Mouse (Mus musculus): ENCODE results near the gene Plekhh1. TPM values are rescaled to one million over a fixed set of nuclear protein-coding genes. Genes with fewer than 3 reads are reported as not detected.

Gene Plekhh1
- polyA plus RNA-seq, 1 experiment from 2014 or later, result 5.6 TPM

- no peak overlapping the region for H3K4me2 ChIP-seq
- H3K27me3 ChIP-seq, result no peaks in the 10 kb centered on the region
- ATAC-seq (ENCODE audit: low FRiP score), result no peak
- no peak overlapping the region for H3K27ac ChIP-seq
- no peak overlapping the region for H3K4me3 ChIP-seq (replicated peaks)
- H3K4me1 ChIP-seq, result no peaks in the 10 kb centered on the region
- no peaks in the 10 kb centered on the region for H3K9me3 ChIP-seq
- 74% methylated on average over 8 of the region's 8 CpGs for WGBS
- peaks cover 16% of the 10 kb centered on the region; the same call in 1 of the 2 replicates for H3K36me3 ChIP-seq (replicated peaks)
- no peak overlapping the region for H3K9ac ChIP-seq
Observed at GRCm38 (mm10) chr12:79039708-79040107, 10.7 kb downstream of the Plekhh1 start.

DNA sequence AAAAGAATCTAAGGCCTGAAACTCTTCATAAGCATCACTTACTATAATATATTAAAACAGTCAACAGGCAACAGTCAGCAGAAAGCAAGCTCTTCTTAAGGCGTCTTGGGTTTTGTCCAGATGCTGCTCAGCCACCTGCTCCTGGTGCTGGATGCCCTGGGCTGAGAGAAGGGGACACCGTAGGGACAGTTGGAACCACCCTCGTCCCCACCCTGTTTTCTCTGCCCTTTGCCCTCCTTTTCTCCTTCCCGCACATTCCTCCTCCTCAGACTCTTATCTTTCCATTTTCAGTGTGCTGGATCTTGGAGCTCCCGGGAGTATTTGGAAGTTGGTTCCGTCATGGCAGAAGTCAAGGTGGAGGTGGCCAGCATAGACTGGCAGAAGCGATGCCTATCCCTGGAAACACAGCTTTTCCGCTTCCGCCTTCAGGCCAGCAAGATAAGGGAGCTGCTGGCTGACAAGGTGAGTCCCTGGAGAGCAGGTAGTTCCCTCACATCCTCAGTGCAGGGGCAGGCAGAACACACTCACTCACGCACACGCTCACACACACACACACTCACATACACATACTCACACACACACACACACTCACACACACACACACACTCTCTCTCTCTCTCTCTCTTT lies 11.4 kb downstream of the Plekhh1 start:
- no peaks in the 10 kb centered on the region for H3K27me3 ChIP-seq
- ATAC-seq (ENCODE audit: low FRiP score), result no peak

DNA sequence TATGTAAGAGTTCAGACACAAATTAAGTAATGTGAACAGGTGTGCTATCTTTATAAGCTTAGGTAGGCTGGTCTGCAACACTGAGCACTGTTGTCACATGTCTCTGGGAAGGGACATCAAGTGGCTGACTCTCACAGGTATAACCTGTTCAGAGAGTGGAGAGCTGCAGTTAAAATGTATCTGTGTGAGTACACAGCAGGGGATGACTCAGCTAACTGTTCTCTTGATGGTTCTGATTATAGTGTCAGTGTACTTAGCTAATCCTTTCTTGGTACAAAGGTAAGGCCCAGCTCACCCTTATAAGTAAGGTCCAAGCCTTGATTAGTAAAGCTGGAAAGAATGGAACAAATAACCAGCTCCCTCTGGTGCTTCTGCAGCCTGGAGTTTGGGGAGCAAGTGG lies 12.5 kb downstream of the Plekhh1 start:
- Histone ChIP-seq H3K9ac (no peak overlapping the region), H3K9me3 (no peaks in the 10 kb centered on the region), H3K27ac (no peak overlapping the region), H3K4me1 (no peaks in the 10 kb centered on the region), H3K4me2 (no peak overlapping the region), H3K4me3 (replicated peaks) (no peak overlapping the region), H3K36me3 (replicated peaks) (peaks cover 29% of the 10 kb centered on the region), H3K27me3 (no peaks in the 10 kb centered on the region)
- no peak for ATAC-seq (ENCODE audit: low FRiP score)

More for the DNA sequence above, 11.4 kb downstream of the Plekhh1 start:
- Histone ChIP-seq H3K9me3 (no peaks in the 10 kb centered on the region), H3K4me2 (no peak overlapping the region), H3K36me3 (replicated peaks) (peaks cover 19% of the 10 kb centered on the region), H3K4me1 (no peaks in the 10 kb centered on the region), H3K9ac (no peak overlapping the region), H3K4me3 (replicated peaks) (no peak overlapping the region), H3K27ac (no peak overlapping the region)
- 87% methylated on average over 11 of the region's 11 CpGs for WGBS

- H3K27ac ChIP-seq, result no peak overlapping the region
- peaks cover 34% of the 10 kb centered on the region for H3K36me3 ChIP-seq (replicated peaks)
- no peak overlapping the region for H3K4me2 ChIP-seq
- no peak for ATAC-seq (ENCODE audit: low FRiP score)
- no peak overlapping the region for H3K9ac ChIP-seq
- 88% methylated on average over 8 of the region's 8 CpGs for WGBS
- H3K9me3 ChIP-seq, result no peaks in the 10 kb centered on the region
- H3K27me3 ChIP-seq, result no peaks in the 10 kb centered on the region
- H3K4me1 ChIP-seq, result no peaks in the 10 kb centered on the region
- H3K4me3 ChIP-seq (replicated peaks), result no peak overlapping the region
Observed at GRCm38 (mm10) chr12:79044668-79045067, 15.7 kb downstream of the Plekhh1 start.

GRCm38 (mm10) chr12:79046171-79046570 lies 17.2 kb downstream of the Plekhh1 start:
- H3K9me3 ChIP-seq, result no peaks in the 10 kb centered on the region
- no peaks in the 10 kb centered on the region for H3K27me3 ChIP-seq
- WGBS, result 83% methylated on average over 6 of the region's 6 CpGs
- no peak overlapping the region for H3K4me2 ChIP-seq
- no peaks in the 10 kb centered on the region for H3K4me1 ChIP-seq
- H3K4me3 ChIP-seq (replicated peaks), result no peak overlapping the region
- H3K36me3 ChIP-seq (replicated peaks), result peaks cover 43% of the 10 kb centered on the region
- no peak for ATAC-seq (ENCODE audit: low FRiP score)
- no peak overlapping the region for H3K9ac ChIP-seq
- H3K27ac ChIP-seq, result no peak overlapping the region

DNA sequence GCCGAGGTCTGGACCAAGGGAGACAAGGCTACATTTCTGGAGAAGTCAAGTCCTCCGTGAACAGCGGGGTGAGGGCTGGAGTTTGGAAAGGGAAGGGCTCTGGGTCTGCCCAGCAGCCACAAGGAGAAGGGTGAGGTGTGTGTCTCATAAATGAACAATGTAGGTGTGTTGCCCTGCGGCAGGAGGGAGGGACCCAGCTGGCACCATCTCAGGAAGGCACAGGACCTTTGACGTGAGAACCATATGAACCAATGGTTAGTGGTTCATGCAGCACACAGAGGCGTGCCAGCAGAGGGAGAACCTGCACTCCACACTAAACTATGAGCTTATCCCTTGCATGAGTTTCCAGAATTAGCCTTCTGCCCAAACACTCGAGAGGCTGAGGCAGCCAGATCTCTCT lies 18.2 kb downstream of the Plekhh1 start:
- Histone ChIP-seq H3K9ac (no peak overlapping the region), H3K9me3 (no peaks in the 10 kb centered on the region), H3K27ac (no peak overlapping the region), H3K36me3 (replicated peaks) (peaks cover 35% of the 10 kb centered on the region), H3K4me1 (no peaks in the 10 kb centered on the region), H3K4me2 (no peak overlapping the region), H3K27me3 (no peaks in the 10 kb centered on the region), H3K4me3 (replicated peaks) (no peak overlapping the region)
- WGBS, result 92% methylated on average over 7 of the region's 7 CpGs
- ATAC-seq (ENCODE audit: low FRiP score), result no peak

DNA sequence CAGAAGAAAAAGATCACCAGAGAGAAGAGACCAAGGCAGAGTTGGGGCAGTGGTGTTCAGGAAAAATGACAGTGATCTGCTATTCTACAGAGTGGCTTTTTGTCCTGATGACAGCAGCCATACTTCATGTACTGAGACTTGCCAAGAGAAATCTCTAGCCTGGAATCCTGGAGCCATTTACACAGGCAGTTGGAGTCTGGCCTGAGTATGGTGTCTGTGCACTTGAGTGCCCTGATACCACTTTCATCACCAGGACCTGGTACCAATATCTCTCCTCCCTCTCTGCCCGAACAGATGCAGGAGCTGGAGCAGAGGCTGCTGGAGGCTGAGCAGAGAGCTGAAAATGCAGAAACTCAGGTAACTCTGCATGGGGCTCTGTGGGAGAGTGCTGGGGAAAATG lies 19.9 kb downstream of the Plekhh1 start:
- no peak overlapping the region for H3K4me3 ChIP-seq (replicated peaks)
- H3K36me3 ChIP-seq (replicated peaks), result peaks cover 35% of the 10 kb centered on the region
- no peak overlapping the region for H3K9ac ChIP-seq
- no peak overlapping the region for H3K4me2 ChIP-seq
- no peaks in the 10 kb centered on the region for H3K9me3 ChIP-seq
- H3K4me1 ChIP-seq, result no peaks in the 10 kb centered on the region
- H3K27me3 ChIP-seq, result no peaks in the 10 kb centered on the region
- no peak for ATAC-seq (ENCODE audit: low FRiP score)
- 94% methylated on average over 1 of the region's 1 CpGs for WGBS
- H3K27ac ChIP-seq, result no peak overlapping the region

- H3K9ac ChIP-seq, result no peak overlapping the region
- no peak overlapping the region for H3K4me3 ChIP-seq (replicated peaks)
- H3K4me2 ChIP-seq, result no peak overlapping the region
- no peak for ATAC-seq (ENCODE audit: low FRiP score)
- no peaks in the 10 kb centered on the region for H3K9me3 ChIP-seq
- H3K36me3 ChIP-seq (replicated peaks), result peaks cover 35% of the 10 kb centered on the region
- no peak overlapping the region for H3K27ac ChIP-seq
- H3K4me1 ChIP-seq, result no peaks in the 10 kb centered on the region
- 72% methylated on average over 2 of the region's 2 CpGs for WGBS
- H3K27me3 ChIP-seq, result no peaks in the 10 kb centered on the region
Observed at GRCm38 (mm10) chr12:79049807-79050206, 20.8 kb downstream of the Plekhh1 start.

DNA sequence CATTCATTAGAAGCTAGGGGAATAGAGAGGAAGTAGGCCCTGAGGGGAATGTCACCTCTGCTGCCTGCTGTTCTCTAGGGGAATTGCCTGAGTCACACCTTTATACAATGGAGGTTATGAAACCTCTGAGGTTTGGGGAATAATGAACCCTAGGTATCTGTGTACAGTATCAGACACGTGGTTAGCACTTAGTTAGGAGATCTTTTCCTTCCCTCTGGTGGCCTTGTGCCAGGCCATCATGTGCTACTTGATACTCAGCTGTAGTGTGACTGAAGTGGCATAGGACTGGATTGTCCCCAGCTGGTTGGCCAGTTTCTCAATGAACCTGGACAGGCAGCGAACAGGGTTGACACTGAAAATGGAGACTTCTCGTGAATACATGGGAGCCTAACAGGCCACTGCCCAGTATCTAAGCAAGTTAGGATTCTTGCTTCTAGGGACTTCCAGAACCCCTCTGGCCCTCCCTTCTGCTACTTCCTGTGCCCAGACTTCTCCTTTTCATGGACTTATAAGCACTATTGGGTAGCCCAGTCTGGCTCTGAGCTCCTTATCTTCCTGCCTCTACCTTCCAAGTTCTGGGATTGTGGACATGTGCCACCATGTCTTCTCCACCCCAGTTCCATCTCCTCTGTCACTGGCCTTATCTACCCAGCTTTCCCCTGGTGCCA lies 21.7 kb downstream of the Plekhh1 start:
- Histone ChIP-seq H3K27ac (no peak overlapping the region), H3K36me3 (replicated peaks) (peaks cover 36% of the 10 kb centered on the region), H3K9ac (no peak overlapping the region), H3K9me3 (no peaks in the 10 kb centered on the region), H3K27me3 (no peaks in the 10 kb centered on the region), H3K4me3 (replicated peaks) (no peak overlapping the region), H3K4me2 (no peak overlapping the region), H3K4me1 (no peaks in the 10 kb centered on the region)
- WGBS, result 86% methylated on average over 3 of the region's 3 CpGs
- ATAC-seq (ENCODE audit: low FRiP score), result no peak

GRCm38 (mm10) chr12:79052073-79052472 lies 23.1 kb downstream of the Plekhh1 start:
- no peak overlapping the region for H3K4me2 ChIP-seq
- no peak overlapping the region for H3K27ac ChIP-seq
- H3K4me3 ChIP-seq (replicated peaks), result no peak overlapping the region
- no peaks in the 10 kb centered on the region for H3K4me1 ChIP-seq
- no peak overlapping the region for H3K9ac ChIP-seq
- H3K27me3 ChIP-seq, result no peaks in the 10 kb centered on the region
- ATAC-seq (ENCODE audit: low FRiP score), result no peak
- 86% methylated on average over 2 of the region's 2 CpGs for whole genome bisulfite sequencing
- H3K9me3 ChIP-seq, result no peaks in the 10 kb centered on the region
- H3K36me3 ChIP-seq (replicated peaks), result peaks cover 30% of the 10 kb centered on the region

DNA sequence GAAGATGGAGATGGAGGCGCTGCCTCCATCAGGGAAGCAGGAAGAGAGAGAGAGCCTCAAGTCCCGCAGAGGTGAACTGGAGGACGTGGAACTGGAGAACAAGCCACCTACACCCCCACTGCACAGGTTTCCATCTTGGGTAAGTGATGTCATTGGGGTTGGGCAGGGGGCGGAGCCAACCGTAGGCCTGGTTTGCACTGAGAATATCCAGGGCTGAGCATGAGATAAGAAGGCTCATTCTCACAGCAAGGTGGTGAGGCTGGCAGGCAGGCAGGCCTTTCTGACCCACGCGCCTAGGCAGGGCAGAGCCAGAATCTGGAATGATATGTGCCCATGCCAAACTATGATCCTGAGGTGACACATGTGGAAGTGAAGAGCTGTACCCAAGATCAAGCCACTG lies 26.3 kb downstream of the Plekhh1 start:
- WGBS, result 92% methylated on average over 7 of the region's 7 CpGs
- Histone ChIP-seq H3K4me3 (replicated peaks) (no peak overlapping the region), H3K27ac (no peak overlapping the region), H3K4me2 (no peak overlapping the region), H3K36me3 (replicated peaks) (peaks cover 26% of the 10 kb centered on the region), H3K9me3 (no peaks in the 10 kb centered on the region), H3K4me1 (no peaks in the 10 kb centered on the region), H3K27me3 (no peaks in the 10 kb centered on the region), H3K9ac (no peak overlapping the region)
- ATAC-seq (ENCODE audit: low FRiP score), result no peak

DNA sequence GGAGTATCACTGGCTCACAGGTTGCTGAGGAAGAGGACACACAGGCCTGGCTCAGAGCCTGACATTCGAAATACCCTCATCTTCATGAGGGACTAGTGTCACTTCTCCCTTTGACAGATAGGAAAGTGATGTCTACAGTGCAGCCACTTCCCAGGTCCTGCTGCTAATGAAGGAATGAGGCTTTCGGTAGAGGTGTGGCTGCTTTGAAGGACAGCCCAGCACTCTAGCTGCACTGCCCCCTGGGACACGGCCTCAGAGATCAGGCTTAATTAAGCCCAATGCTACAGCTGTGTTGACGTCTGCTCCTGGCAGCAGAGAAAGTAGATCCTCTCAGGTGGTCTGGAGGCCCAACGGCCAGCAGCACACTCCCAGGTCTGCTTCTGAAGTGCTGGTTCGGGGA lies 30.6 kb downstream of the Plekhh1 start:
- H3K36me3 ChIP-seq (replicated peaks), result peaks cover 28% of the 10 kb centered on the region
- no peak for ATAC-seq (ENCODE audit: low FRiP score)
- H3K27ac ChIP-seq, result no peak overlapping the region
- no peaks in the 10 kb centered on the region for H3K4me1 ChIP-seq
- no peak overlapping the region for H3K9ac ChIP-seq
- H3K4me2 ChIP-seq, result no peak overlapping the region
- no peak overlapping the region for H3K4me3 ChIP-seq (replicated peaks)
- no peaks in the 10 kb centered on the region for H3K27me3 ChIP-seq
- 83% methylated on average over 6 of the region's 6 CpGs for WGBS
- H3K9me3 ChIP-seq, result no peaks in the 10 kb centered on the region

GRCm38 (mm10) chr12:79060134-79060533 lies 31.2 kb downstream of the Plekhh1 start:
- WGBS, result 93% methylated on average over 9 of the region's 9 CpGs
- no peak for ATAC-seq (ENCODE audit: low FRiP score)
- H3K4me1 ChIP-seq, result no peaks in the 10 kb centered on the region

More at GRCm38 (mm10) chr12:79060134-79060533, 31.2 kb downstream of the Plekhh1 start:
- Histone ChIP-seq H3K9me3 (no peaks in the 10 kb centered on the region), H3K4me2 (no peak overlapping the region), H3K27me3 (no peaks in the 10 kb centered on the region), H3K36me3 (replicated peaks) (peaks cover 27% of the 10 kb centered on the region), H3K9ac (no peak overlapping the region), H3K4me3 (replicated peaks) (no peak overlapping the region), H3K27ac (no peak overlapping the region)

All from forebrain, embryonic 12.5 days (tissue).